Mouse (Mus musculus): ENCODE measurements at regions not wholly inside any gene's neighbourhood (a gene's known extent, or its start where the extent isn't known, plus 50 kb on each side); places are given as distances from the start of the nearest gene placed in this dataset.

DNA sequence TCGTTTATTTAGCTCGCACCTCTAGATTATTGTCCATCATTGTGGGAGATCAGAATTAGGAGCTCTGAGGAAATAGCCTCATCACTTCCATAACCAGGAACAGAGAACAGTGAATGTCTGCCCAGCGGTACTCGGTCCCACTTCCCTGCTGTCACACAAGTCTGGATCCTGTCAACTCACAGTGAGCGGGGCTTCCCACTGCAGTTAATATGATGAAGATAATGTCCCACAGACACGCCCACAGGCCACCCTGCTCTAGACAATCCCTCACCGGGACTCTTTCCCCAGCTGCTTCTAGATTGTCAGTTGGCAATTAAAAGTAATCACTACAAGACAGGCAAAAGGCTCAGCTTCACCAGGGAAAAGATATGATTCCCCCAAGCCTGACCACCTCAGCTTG, 124.2 kb upstream of the Plekha5 start:
- no peak for DNase-seq

- peak; percentile 6 to 16 for DNase-seq
These were observed 125.8 kb upstream of the Plekha5 start for GRCm38 (mm10) chr6:140297969-140298554.

GRCm38 (mm10) chr6:140297561-140297960, 126.3 kb upstream of the Plekha5 start:
- DNase-seq: no peak

- DNase-seq: no peak
These were observed 133.7 kb upstream of the Plekha5 start for GRCm38 (mm10) chr6:140290109-140290508.

GRCm38 (mm10) chr6:140288799-140289198, 135.1 kb upstream of the Plekha5 start:
- no peak for DNase-seq

DNA sequence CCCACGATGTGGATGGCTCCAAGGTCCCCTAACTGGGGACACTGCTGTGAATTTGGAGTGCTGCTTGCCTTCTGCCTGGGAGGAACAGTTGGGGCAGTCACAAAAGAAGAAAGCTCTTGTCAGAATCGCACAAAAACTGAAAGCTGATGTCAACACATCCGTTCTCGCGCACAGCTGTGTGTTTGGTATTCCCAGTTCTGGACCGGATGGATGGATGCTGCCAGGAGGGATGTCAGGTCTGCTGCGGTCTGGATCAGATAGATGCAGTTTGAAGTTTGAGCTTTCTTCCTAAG, 141.6 kb upstream of the Plekha5 start:
- no peak for DNase-seq

DNA sequence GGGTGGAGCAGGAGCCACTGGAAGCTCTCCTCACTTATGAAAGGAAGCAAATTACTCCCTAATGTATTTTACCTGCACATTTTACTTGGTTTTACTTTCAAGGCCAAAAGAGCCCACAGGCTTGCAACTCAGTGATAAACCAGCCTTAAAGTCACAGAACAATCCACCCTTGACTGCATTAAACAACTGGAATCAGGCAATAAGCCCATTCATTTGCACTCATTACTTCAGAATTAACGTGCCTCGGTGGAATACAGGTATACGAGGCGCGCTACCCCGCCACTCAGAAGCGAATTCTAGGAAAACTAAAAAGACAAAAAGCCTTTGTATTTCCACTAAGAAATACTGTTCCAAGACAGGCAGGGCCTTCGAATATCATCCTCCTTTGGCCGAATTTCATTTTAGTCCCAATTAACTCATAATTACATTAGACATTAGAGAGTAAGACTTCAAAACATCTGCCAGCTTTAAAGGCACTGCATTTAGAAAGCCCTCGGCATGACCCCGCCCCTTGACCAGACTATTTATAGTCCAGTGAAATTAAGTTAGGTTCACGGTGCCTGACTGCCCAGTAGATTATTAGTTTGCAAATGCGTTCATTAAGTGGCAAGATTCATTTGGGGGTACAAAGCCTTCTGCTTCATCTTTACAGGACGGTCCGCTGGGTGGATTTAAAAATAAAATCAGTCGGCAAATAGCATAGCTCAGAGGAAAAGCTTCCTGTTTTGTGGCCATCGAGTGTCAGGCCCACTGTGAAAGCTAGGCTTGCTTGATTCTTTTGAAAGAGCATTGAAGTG, 142.2 kb upstream of the Plekha5 start:
- DNase-seq: no peak

GRCm38 (mm10) chr6:140280817-140281475, 142.9 kb upstream of the Plekha5 start:
- no peak for DNase-seq

DNA sequence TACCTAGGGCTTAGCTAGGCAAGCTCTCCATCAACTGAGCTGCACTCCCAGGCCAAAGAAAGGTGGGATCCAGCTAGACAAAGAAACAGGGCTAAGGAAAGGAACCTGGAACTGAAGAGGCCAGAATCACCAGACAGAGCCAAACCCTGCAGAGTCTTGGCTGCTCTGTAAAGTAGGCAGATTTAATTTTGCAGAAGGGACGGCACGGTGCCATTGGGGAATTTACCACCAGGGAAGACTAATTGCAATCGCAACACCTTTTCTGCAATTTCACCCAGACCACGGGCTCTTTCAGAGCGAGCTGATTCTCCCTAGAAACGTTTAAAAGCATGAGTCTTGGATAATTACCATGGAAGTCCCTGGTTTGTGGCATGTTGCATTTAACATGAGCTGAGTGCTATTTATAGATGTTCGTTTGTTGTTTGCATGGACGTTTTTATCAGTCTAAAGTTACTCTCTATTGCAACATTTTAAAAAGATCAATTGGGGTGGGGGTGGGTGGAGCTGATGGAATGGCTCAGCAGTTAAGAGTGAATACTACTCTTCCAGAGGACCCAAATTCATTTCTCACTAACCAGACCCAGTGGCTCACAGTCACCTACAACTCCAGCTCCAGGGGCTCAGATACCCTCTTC, 144.0 kb upstream of the Plekha5 start:
- DNase-seq: no peak

DNA sequence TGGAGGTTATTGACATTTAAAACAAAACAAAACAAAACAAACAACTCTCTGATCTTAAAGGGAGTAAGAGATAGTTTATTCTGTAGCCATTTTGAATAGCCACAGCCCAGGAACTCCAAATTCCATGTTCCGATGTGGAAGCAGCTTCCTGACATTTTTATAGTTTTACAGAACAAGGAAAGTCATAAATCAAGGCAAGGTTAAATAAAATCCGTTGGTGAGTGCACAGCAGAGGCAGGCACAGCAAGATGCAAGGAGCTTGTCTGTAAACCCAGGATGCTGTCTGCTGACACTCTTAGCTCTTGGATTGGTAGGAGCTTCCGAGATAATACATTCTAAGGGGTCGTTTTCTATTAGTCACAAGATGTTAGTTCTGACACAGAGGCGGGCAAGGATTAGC, 145.1 kb upstream of the Plekha5 start:
- DNase-seq: no peak

DNA sequence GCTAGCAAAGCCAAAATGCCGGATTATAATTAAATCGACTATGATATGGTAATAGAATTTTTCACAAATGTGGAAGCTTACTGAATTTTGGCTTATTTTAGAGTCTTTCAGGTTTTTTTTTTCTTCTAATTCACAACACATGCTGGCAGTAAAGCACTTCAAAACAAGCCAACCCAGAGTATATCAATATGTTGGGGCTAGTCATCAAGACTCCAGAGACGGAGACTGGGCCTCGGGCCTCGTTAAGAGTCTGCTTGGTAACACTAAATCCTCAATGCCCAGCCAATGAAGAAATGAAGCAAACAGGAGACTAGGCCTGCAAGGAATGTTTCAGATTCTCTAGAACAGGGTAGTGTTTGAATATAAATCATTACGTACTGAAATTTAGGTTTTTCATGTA, 153.3 kb upstream of the Plekha5 start:
- DNase-seq: no peak

GRCm38 (mm10) chr6:140268315-140269070, 155.4 kb upstream of the Plekha5 start:
- no peak for DNase-seq

DNA sequence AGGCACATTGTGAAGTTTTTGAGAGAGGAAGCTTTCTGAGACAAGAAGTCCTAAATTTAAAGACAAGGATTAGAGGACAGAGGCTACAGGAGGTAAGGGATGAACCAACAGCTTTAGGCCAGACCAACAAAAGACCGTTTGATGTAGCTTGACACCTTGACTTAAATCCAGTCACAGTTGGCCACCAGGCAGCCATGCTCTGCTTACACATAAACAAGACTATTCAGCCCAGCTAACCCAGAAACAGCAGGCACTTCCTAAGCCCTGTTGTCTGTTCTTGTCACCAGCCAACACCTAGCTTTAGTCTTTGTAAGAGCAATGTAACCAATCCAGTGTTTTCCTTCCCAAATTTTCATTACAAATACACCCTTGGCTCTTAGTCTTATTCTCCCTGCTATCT, 159.9 kb upstream of the Plekha5 start:
- no peak for DNase-seq

- no peak for DNase-seq
These were observed 162.0 kb upstream of the Plekha5 start for GRCm38 (mm10) chr6:140261813-140262212.

DNA sequence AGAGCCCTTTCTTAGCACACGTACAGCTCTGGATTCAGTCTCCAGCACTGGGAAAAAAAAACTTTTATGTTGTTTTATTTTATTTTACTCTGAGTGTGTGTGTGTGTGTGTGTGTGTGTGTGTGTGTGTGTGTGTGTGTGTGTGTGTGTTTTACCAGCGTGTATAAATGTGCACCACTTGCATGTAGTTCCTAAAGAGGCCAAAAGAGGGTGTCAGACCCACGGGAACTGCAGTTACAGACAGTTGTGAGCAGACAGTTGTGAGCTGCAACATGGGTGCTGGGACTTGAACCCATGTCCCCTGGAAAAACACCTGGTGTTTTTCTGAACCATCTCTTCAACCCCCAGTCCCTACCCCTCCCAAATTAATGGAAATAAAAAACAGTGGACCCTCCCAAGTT, 165.1 kb upstream of the Plekha5 start:
- no peak for DNase-seq

- no peak for DNase-seq
These were observed 165.8 kb upstream of the Plekha5 start for GRCm38 (mm10) chr6:140258101-140258500.

DNA sequence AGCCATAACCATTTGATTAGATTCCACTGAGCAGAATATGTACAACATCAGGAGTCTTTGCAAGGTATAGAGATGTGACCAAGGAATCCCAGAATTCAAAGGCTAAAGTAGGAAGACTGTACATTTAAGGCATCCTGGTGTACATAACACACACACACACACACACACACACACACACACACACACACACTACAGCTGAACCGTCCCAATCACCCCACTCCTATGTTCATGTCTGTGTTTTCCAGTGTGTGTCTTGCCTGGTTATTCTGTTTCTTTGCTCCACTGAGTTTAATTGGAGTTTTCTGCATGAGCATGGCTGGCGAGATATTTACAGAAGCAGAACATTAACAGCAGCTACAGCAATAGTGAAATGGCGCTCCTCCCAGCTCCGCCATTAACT, 172.3 kb upstream of the Plekha5 start:
- DNase-seq: no peak

DNA sequence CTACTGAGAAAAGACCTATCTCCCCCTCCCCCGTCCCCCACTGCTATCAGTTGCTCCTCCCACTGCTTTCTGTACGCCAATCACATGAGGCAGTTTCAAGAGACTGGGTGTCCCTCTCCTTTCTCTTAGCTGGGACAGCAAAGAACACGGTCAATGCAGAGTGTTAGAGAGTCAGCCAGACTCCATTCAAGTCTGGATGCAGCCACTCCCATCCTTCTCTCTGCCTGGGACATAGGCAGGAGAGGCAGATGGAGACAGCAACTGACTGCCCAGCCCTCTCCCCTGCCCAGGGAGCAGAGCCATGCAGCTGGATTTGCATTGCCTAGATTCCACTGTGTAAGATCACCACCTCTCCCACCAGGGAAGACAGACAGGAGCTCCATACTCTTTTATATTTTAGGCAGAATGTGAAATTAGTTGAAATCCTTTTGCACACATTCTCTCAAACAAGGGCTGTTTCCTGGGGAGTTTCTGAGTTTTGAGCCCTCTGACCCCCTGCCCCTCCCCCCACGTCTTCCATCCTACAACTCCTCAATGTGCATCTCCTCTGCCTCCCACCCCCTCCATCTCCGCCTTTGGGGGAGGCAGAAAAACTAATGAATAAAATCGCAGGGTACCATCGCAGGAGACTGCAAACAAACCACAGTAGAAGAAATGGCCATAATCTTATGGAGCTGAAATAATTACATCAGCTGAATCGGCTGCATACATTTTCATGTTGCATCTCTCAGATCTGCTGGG, 180.3 kb upstream of the Plekha5 start:
- DNase-seq: no peak

- no peak for DNase-seq
These were observed 184.5 kb upstream of the Plekha5 start for GRCm38 (mm10) chr6:140239356-140239755.

DNA sequence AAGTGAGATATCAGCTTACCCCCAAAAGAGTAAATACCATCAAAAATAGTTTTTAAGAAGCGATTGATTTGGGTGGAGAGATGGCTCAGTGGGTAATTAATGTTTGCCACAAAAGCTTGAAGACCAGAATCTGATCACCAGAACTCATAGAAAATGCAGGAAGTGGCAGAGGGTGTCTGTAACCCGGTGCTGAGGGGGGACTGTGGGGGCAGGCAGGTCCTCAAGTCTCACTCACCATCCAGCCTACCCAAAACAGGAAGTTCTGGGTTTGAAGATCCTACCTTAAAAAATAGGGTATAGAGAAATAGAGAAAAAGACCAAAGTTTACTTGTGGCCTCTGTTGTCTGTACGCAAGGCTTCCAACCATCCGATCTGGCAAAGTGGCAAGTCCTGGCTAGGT, 190.3 kb upstream of the Plcz1 start:
- no peak for DNase-seq

DNA sequence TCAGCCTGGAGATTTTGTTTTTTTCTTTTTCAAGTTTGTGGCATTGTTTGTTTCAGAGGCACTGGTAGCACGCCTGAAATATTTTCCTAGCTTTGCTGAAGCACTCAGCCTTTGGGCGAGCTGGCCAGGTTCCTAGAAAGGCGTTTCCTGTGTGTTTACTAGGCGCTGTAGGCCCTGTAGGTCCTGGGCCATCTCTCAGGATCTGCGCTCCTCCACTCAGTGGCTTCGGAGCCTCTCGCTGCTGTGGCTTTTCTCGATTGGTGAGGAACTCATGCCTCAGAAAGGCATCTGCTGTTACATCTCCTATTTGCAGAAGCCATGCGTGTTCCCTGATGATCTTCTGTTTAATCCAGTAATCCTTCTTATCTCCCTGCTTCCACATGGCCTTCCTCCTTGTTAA, 188.0 kb upstream of the Plcz1 start:
- peak; percentile 23 to 31 for DNase-seq

GRCm38 (mm10) chr6:140228741-140229140, 187.5 kb upstream of the Plcz1 start:
- DNase-seq: no peak

All from lung, adult 18-20 months (tissue).